Mouse (Mus musculus) forebrain, embryonic 12.5 days (tissue): ENCODE measurements around the gene Nr2f6. TPM values are rescaled to one million over a fixed set of nuclear protein-coding genes. Genes with fewer than 3 reads are reported as not detected.
"Not testable (repeated sequence)": the region's sequence is repeated elsewhere in the genome, so short reads cannot be mapped to it uniquely, and the experiment has no call there.

ENCODE experiments used
- ATAC-seq: fragments of 200-750 bp; cut with Nextera tagmentation; 2 replicates; pipeline ENCODE4 v1.8.0; 2017; ENCODE audit warnings: moderate TSS enrichment; ENCODE audit not compliant: low FRiP score
- H3K27ac ChIP-seq: fragments of 300-500 bp; sonication (generic); 2 replicates; pipeline ENCODE4 v1.5.1; 2016; ENCODE audit warnings: mild to moderate bottlenecking
- H3K27me3 ChIP-seq: fragments of 300-500 bp; sonication (generic); 2 replicates; pipeline ENCODE4 v1.6.1; 2016; ENCODE audit warnings: mild to moderate bottlenecking
- H3K36me3 ChIP-seq: fragments of 300-500 bp; sonication (generic); replicated peaks from 2 replicates; pipeline ENCODE4 v1.6.1; 2016; ENCODE audit warnings: mild to moderate bottlenecking
- H3K4me1 ChIP-seq: fragments of 300-500 bp; sonication (generic); 2 replicates; pipeline ENCODE4 v1.6.1; 2016
- H3K4me2 ChIP-seq: fragments of 300-500 bp; sonication (generic); 2 replicates; pipeline ENCODE4 v1.6.1; 2016; ENCODE audit warnings: mild to moderate bottlenecking, moderate library complexity
- H3K4me3 ChIP-seq: fragments of 300-500 bp; sonication (generic); replicated peaks from 2 replicates; pipeline ENCODE4 v1.5.1; 2016; ENCODE audit warnings: mild to moderate bottlenecking
- H3K9ac ChIP-seq: fragments of 300-500 bp; sonication (generic); 2 replicates; pipeline ENCODE4 v1.6.1; 2016; ENCODE audit warnings: mild to moderate bottlenecking
- H3K9me3 ChIP-seq: fragments of 300-500 bp; sonication (generic); 2 replicates; pipeline ENCODE4 v1.6.1; 2016
- WGBS: fragments of 180-500 bp; shearing (Covaris S2); methylation state at CpG from one replicate; pipeline ENCODE4 v1.1.7; 2016; 5-methylcytosine and 5-hydroxymethylcytosine counted together
- polyA plus RNA-seq: library from polyadenylated mRNA; unstranded; fragments of >200 nt; fragmentation: Nextera tagmentation; extraction: Ambion mirVana; gene quantifications from 2 replicates; pipeline ENCODE4 v1.2.1, GENCODE M21; 2016

The Nr2f6 gene
- polyA plus RNA-seq, 1 experiment from 2014 or later = 35.3 TPM

DNA sequence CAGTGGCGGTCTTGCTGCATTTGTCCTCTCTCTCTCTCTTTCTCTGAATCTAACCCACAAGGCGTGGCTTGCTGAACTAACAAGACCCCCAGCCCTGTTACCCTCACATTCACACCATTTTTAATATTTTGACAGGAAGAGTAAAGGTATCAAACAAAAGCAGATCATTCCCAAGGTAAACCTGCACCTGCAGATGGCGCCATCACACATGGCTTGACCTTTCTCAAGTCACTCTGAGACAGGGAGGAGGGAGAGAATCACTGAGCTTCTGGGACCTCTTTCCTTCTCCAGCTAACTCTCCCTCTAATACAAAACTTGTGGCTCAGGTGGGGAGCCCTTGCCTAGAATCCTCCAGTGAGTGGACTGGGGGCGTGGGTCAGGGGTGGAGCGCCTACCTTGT, 41.1 kb downstream of the Nr2f6 start:
- H3K9me3 ChIP-seq = no peaks in the 10 kb centered on the region
- H3K4me3 ChIP-seq = no peak overlapping the region
- H3K9ac ChIP-seq = no peak overlapping the region
- ATAC-seq = no peak
- peaks cover 56% of the 10 kb centered on the region for H3K36me3 ChIP-seq
- no peaks in the 10 kb centered on the region for H3K27me3 ChIP-seq
- no peaks in the 10 kb centered on the region for H3K4me1 ChIP-seq
- WGBS = 72% methylated on average over 5 of the region's 5 CpGs
- no peak overlapping the region for H3K4me2 ChIP-seq
- no peak overlapping the region for H3K27ac ChIP-seq

DNA sequence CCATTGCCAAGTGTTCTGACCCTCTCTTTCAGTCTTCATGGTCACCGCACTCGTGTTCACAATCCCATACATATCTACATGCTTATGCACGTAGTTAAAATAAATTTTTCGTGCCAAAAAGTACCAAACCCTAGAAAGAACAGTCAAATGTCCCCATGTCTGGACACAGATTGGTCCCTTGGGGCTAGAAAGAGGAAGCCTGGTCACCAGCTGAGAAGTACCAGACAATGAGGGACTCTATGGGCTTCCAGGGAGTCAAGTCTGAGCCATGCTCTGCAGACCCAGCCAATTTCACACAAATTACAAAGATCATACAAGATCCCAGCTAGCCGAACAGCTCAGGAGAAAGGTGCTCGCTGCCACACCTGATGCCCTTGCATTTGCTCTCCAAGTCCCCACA, 43.9 kb downstream of the Nr2f6 start:
- not testable (repeated sequence) for H3K9ac ChIP-seq, H3K9me3 ChIP-seq, ATAC-seq, H3K27me3 ChIP-seq, H3K27ac ChIP-seq, H3K4me2 ChIP-seq, H3K4me1 ChIP-seq, H3K4me3 ChIP-seq
- WGBS = 90% methylated on average over 6 of the region's 6 CpGs
- H3K36me3 ChIP-seq = peaks cover 46% of the 10 kb centered on the region

DNA sequence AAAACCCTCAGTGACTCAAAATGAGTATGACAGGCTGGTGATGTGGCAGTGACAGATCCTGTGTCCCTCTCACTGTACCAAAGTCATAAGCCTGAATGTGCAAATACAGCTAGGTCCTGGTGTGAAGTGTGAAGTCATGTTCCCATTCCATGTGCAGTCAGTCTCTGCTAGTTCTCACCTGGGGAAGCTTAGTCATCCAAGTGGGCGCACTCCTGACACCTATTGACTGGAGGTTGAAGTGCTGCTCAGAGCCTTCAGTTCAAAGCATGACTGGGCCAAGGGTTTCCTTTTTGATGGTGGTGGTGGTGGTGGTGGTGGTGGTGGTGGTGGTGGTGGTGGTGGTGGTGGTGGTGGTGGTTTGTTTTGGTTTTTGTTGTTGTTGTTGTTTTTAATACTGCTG, 56.9 kb downstream of the Nr2f6 start:
- no peak overlapping the region for H3K4me2 ChIP-seq
- H3K4me3 ChIP-seq = no peak overlapping the region
- H3K9ac ChIP-seq = no peak overlapping the region
- WGBS = 91% methylated on average over 1 of the region's 1 CpGs
- H3K9me3 ChIP-seq = no peaks in the 10 kb centered on the region
- no peaks in the 10 kb centered on the region for H3K4me1 ChIP-seq
- H3K27me3 ChIP-seq = no peaks in the 10 kb centered on the region
- no peak overlapping the region for H3K27ac ChIP-seq
- ATAC-seq = no peak
- H3K36me3 ChIP-seq = peaks cover 74% of the 10 kb centered on the region

Other genes starting within 250 kb of the Nr2f6 start
- 26.4 and 28.3 TPM in 2 replicates for gene Myo9b, start 109.2 kb downstream of the Nr2f6 start, polyA plus RNA-seq
- gene Haus8, start 109.0 kb downstream of the Nr2f6 start, polyA plus RNA-seq = 52.4 and 58.4 TPM in 2 replicates
- 76.7 and 77.1 TPM in 2 replicates for gene Use1, start 15.1 kb downstream of the Nr2f6 start, polyA plus RNA-seq
- gene Ocel1, start 10.7 kb downstream of the Nr2f6 start, polyA plus RNA-seq = 3.2 and 4.4 TPM in 2 replicates
- gene Ushbp1, start 13.8 kb upstream of the Nr2f6 start, polyA plus RNA-seq = 3.2 and 4.6 TPM in 2 replicates
- gene Babam1, start 14.9 kb upstream of the Nr2f6 start, polyA plus RNA-seq = 89.4 and 110 TPM in 2 replicates
- 34.2 and 38.0 TPM in 2 replicates for gene Ankle1, start 24.1 kb upstream of the Nr2f6 start, polyA plus RNA-seq
- gene Abhd8, start 81.7 kb upstream of the Nr2f6 start, polyA plus RNA-seq = 99.3 and 99.8 TPM in 2 replicates
- gene Mrpl34, start 83.0 kb upstream of the Nr2f6 start, polyA plus RNA-seq = 207 and 219 TPM in 2 replicates
- gene Dda1, start 87.2 kb upstream of the Nr2f6 start, polyA plus RNA-seq = 146 and 155 TPM in 2 replicates
- gene Ano8, start 104.0 kb upstream of the Nr2f6 start, polyA plus RNA-seq = 11.1 and 13.4 TPM in 2 replicates
- gene Gtpbp3, start 106.1 kb upstream of the Nr2f6 start, polyA plus RNA-seq = 12.6 and 15.1 TPM in 2 replicates
- gene Plvap, start 129.8 kb upstream of the Nr2f6 start, polyA plus RNA-seq = 27.6 and 30.2 TPM in 2 replicates
- 0.20 and 0.21 TPM in 2 replicates for gene Ccdc194, start 143.8 kb upstream of the Nr2f6 start, polyA plus RNA-seq
- 8.4 and 8.5 TPM in 2 replicates for gene Bst2, start 155.5 kb upstream of the Nr2f6 start, polyA plus RNA-seq
- 48.1 and 52.1 TPM in 2 replicates for gene Mvb12a, start 161.0 kb upstream of the Nr2f6 start, polyA plus RNA-seq
- 0.19 TPM in 1 of 2 replicates, not detected in the other for gene Tmem221, start 176.9 kb upstream of the Nr2f6 start, polyA plus RNA-seq
- gene Nxnl1, start 184.6 kb upstream of the Nr2f6 start, polyA plus RNA-seq = not detected in 2 replicates
- 44.6 and 45.2 TPM in 2 replicates for gene Slc27a1, start 186.9 kb upstream of the Nr2f6 start, polyA plus RNA-seq
- 199 and 208 TPM in 2 replicates for gene Pgls, start 210.2 kb upstream of the Nr2f6 start, polyA plus RNA-seq
- gene Fam129c, start 215.7 kb upstream of the Nr2f6 start, polyA plus RNA-seq = 4.3 and 5.6 TPM in 2 replicates
- 42.7 TPM in 2 replicates for gene Colgalt1, start 229.0 kb upstream of the Nr2f6 start, polyA plus RNA-seq